Mouse (Mus musculus): ENCODE measurements around the gene Cpsf3. TPM values are rescaled to one million over a fixed set of nuclear protein-coding genes. Genes with fewer than 3 reads are reported as not detected.

The Cpsf3 gene
- polyA plus RNA-seq, 1 experiment from 2014 or later, result 95.5 TPM

GRCm38 (mm10) chr12:21312201-21312600, 27.0 kb downstream of the Cpsf3 start:
- peaks cover 52% of the 10 kb centered on the region for H3K36me3 ChIP-seq (ENCODE audit: control insufficient read depth, insufficient read depth, low read length)
- no peak overlapping the region for H3K27ac ChIP-seq (ENCODE audit: low read depth, low read length)
- no peaks in the 10 kb centered on the region for H3K27me3 ChIP-seq (ENCODE audit: control insufficient read depth, insufficient read depth, low read length)
- 92% methylated on average over 5 of the region's 5 CpGs for WGBS
- no peak overlapping the region for H3K4me2 ChIP-seq (ENCODE audit: low read depth, low read length)
- H3K9me3 ChIP-seq (ENCODE audit: control insufficient read depth, low read length), result no peaks in the 10 kb centered on the region
- no peak overlapping the region for H3K4me3 ChIP-seq (ENCODE audit: low read depth, low read length)
- H3K9ac ChIP-seq (replicated peaks; ENCODE audit: low read depth, low read length), result no peak overlapping the region
- no peaks in the 10 kb centered on the region for H3K4me1 ChIP-seq (ENCODE audit: control insufficient read depth, insufficient read depth, low read length)
- ATAC-seq (ENCODE audit: low read depth), result no peak

- H3K9ac ChIP-seq (replicated peaks; ENCODE audit: low read depth, low read length), result peak within 1 kb of the TSS; percentile 73
- H3K27me3 ChIP-seq (ENCODE audit: control insufficient read depth, insufficient read depth, low read length), result no peaks in the 10 kb centered on the region
- no peaks in the 10 kb centered on the region for H3K4me1 ChIP-seq (ENCODE audit: control insufficient read depth, insufficient read depth, low read length)
- peak within 1 kb of the TSS; percentile 63 for H3K4me3 ChIP-seq (ENCODE audit: low read depth, low read length)
- ATAC-seq (ENCODE audit: low read depth), result peak; percentile 91
- H3K27ac ChIP-seq (ENCODE audit: low read depth, low read length), result no peak within 1 kb of the TSS
- H3K9me3 ChIP-seq (ENCODE audit: control insufficient read depth, low read length), result no peaks in the 10 kb centered on the region
- 2% methylated on average over 55 of the region's 59 CpGs for WGBS
- peaks cover 25% of the 10 kb centered on the region for H3K36me3 ChIP-seq (ENCODE audit: control insufficient read depth, insufficient read depth, low read length)
- H3K4me2 ChIP-seq (ENCODE audit: low read depth, low read length), result peak within 1 kb of the TSS; percentile 56
Observed at GRCm38 (mm10) chr12:21315923-21316868, 31.0 kb downstream of the Cpsf3 start, which contains the start of gene Iah1. Gene Iah1, plus strand, starts transcription at chr12:21316389.

GRCm38 (mm10) chr12:21316869-21317265, 31.7 kb downstream of the Cpsf3 start:
- Histone ChIP-seq H3K4me1 (ENCODE audit: control insufficient read depth, insufficient read depth, low read length) (no peaks in the 10 kb centered on the region), H3K9me3 (ENCODE audit: control insufficient read depth, low read length) (no peaks in the 10 kb centered on the region), H3K27ac (ENCODE audit: low read depth, low read length) (no peak overlapping the region), H3K36me3 (ENCODE audit: control insufficient read depth, insufficient read depth, low read length) (peaks cover 20% of the 10 kb centered on the region), H3K4me2 (ENCODE audit: low read depth, low read length) (peak overlapping the region; percentile 56), H3K9ac (replicated peaks; ENCODE audit: low read depth, low read length) (no peak overlapping the region; the same call in 1 of the 2 replicates), H3K27me3 (ENCODE audit: control insufficient read depth, insufficient read depth, low read length) (no peaks in the 10 kb centered on the region), H3K4me3 (ENCODE audit: low read depth, low read length) (peak overlapping the region; percentile 63)
- WGBS, result 32% methylated on average over 7 of the region's 7 CpGs
- ATAC-seq (ENCODE audit: low read depth), result no peak

- ATAC-seq (ENCODE audit: low read depth), result no peak
- 76% methylated on average over 12 of the region's 12 CpGs for WGBS
- H3K9ac ChIP-seq (replicated peaks; ENCODE audit: low read depth, low read length), result no peak overlapping the region
- H3K36me3 ChIP-seq (ENCODE audit: control insufficient read depth, insufficient read depth, low read length), result peaks cover 8% of the 10 kb centered on the region
- H3K9me3 ChIP-seq (ENCODE audit: control insufficient read depth, low read length), result no peaks in the 10 kb centered on the region
- H3K4me1 ChIP-seq (ENCODE audit: control insufficient read depth, insufficient read depth, low read length), result no peaks in the 10 kb centered on the region
- H3K27me3 ChIP-seq (ENCODE audit: control insufficient read depth, insufficient read depth, low read length), result no peaks in the 10 kb centered on the region
- no peak overlapping the region for H3K4me3 ChIP-seq (ENCODE audit: low read depth, low read length)
- no peak overlapping the region for H3K27ac ChIP-seq (ENCODE audit: low read depth, low read length)
- no peak overlapping the region for H3K4me2 ChIP-seq (ENCODE audit: low read depth, low read length)
Observed at GRCm38 (mm10) chr12:21318143-21318895, 33.1 kb downstream of the Cpsf3 start.

- no peak for ATAC-seq (ENCODE audit: low read depth)
- H3K27me3 ChIP-seq (ENCODE audit: control insufficient read depth, insufficient read depth, low read length), result no peaks in the 10 kb centered on the region
- no peak overlapping the region for H3K9ac ChIP-seq (replicated peaks; ENCODE audit: low read depth, low read length)
- 87% methylated on average over 4 of the region's 4 CpGs for WGBS
- H3K4me2 ChIP-seq (ENCODE audit: low read depth, low read length), result no peak overlapping the region
- no peaks in the 10 kb centered on the region for H3K9me3 ChIP-seq (ENCODE audit: control insufficient read depth, low read length)
- H3K36me3 ChIP-seq (ENCODE audit: control insufficient read depth, insufficient read depth, low read length), result peaks cover 12% of the 10 kb centered on the region; the same call in 1 of the 2 replicates
- H3K4me3 ChIP-seq (ENCODE audit: low read depth, low read length), result no peak overlapping the region
- no peak overlapping the region for H3K27ac ChIP-seq (ENCODE audit: low read depth, low read length)
- H3K4me1 ChIP-seq (ENCODE audit: control insufficient read depth, insufficient read depth, low read length), result no peaks in the 10 kb centered on the region
Observed at GRCm38 (mm10) chr12:21320317-21320716, 35.1 kb downstream of the Cpsf3 start.

GRCm38 (mm10) chr12:21321170-21321569, 36.0 kb downstream of the Cpsf3 start:
- no peak for ATAC-seq (ENCODE audit: low read depth)
- H3K9ac ChIP-seq (replicated peaks; ENCODE audit: low read depth, low read length), result no peak overlapping the region
- H3K27me3 ChIP-seq (ENCODE audit: control insufficient read depth, insufficient read depth, low read length), result no peaks in the 10 kb centered on the region
- WGBS, result 85% methylated on average over 9 of the region's 9 CpGs
- no peak overlapping the region for H3K4me2 ChIP-seq (ENCODE audit: low read depth, low read length)
- no peak overlapping the region for H3K27ac ChIP-seq (ENCODE audit: low read depth, low read length)
- no peaks in the 10 kb centered on the region for H3K9me3 ChIP-seq (ENCODE audit: control insufficient read depth, low read length)
- H3K4me3 ChIP-seq (ENCODE audit: low read depth, low read length), result no peak overlapping the region
- no peaks in the 10 kb centered on the region for H3K4me1 ChIP-seq (ENCODE audit: control insufficient read depth, insufficient read depth, low read length)
- peaks cover 15% of the 10 kb centered on the region for H3K36me3 ChIP-seq (ENCODE audit: control insufficient read depth, insufficient read depth, low read length)

GRCm38 (mm10) chr12:21322296-21322695, 37.1 kb downstream of the Cpsf3 start:
- H3K36me3 ChIP-seq (ENCODE audit: control insufficient read depth, insufficient read depth, low read length), result peaks cover 15% of the 10 kb centered on the region
- WGBS, result 90% methylated on average over 4 of the region's 4 CpGs
- ATAC-seq (ENCODE audit: low read depth), result no peak

GRCm38 (mm10) chr12:21322856-21323255, 37.7 kb downstream of the Cpsf3 start:
- peaks cover 20% of the 10 kb centered on the region for H3K36me3 ChIP-seq (ENCODE audit: control insufficient read depth, insufficient read depth, low read length)
- no peak for ATAC-seq (ENCODE audit: low read depth)
- no peak overlapping the region for H3K4me2 ChIP-seq (ENCODE audit: low read depth, low read length)
- no peak overlapping the region for H3K9ac ChIP-seq (replicated peaks; ENCODE audit: low read depth, low read length)
- WGBS, result 83% methylated on average over 9 of the region's 9 CpGs
- no peaks in the 10 kb centered on the region for H3K27me3 ChIP-seq (ENCODE audit: control insufficient read depth, insufficient read depth, low read length)
- no peak overlapping the region for H3K27ac ChIP-seq (ENCODE audit: low read depth, low read length)
- no peaks in the 10 kb centered on the region for H3K9me3 ChIP-seq (ENCODE audit: control insufficient read depth, low read length)
- no peak overlapping the region for H3K4me3 ChIP-seq (ENCODE audit: low read depth, low read length)
- H3K4me1 ChIP-seq (ENCODE audit: control insufficient read depth, insufficient read depth, low read length), result no peaks in the 10 kb centered on the region

More at GRCm38 (mm10) chr12:21322296-21322695, 37.1 kb downstream of the Cpsf3 start:
- H3K27me3 ChIP-seq (ENCODE audit: control insufficient read depth, insufficient read depth, low read length), result no peaks in the 10 kb centered on the region
- H3K4me1 ChIP-seq (ENCODE audit: control insufficient read depth, insufficient read depth, low read length), result no peaks in the 10 kb centered on the region
- H3K4me3 ChIP-seq (ENCODE audit: low read depth, low read length), result no peak overlapping the region
- no peak overlapping the region for H3K9ac ChIP-seq (replicated peaks; ENCODE audit: low read depth, low read length)
- H3K4me2 ChIP-seq (ENCODE audit: low read depth, low read length), result no peak overlapping the region
- H3K27ac ChIP-seq (ENCODE audit: low read depth, low read length), result no peak overlapping the region
- no peaks in the 10 kb centered on the region for H3K9me3 ChIP-seq (ENCODE audit: control insufficient read depth, low read length)

- H3K27me3 ChIP-seq (ENCODE audit: control insufficient read depth, insufficient read depth, low read length), result no peaks in the 10 kb centered on the region
- no peak overlapping the region for H3K4me3 ChIP-seq (ENCODE audit: low read depth, low read length)
- no peak overlapping the region for H3K27ac ChIP-seq (ENCODE audit: low read depth, low read length)
- no peak overlapping the region for H3K4me2 ChIP-seq (ENCODE audit: low read depth, low read length)
- ATAC-seq (ENCODE audit: low read depth), result no peak
- H3K36me3 ChIP-seq (ENCODE audit: control insufficient read depth, insufficient read depth, low read length), result peaks cover 24% of the 10 kb centered on the region
- no peaks in the 10 kb centered on the region for H3K4me1 ChIP-seq (ENCODE audit: control insufficient read depth, insufficient read depth, low read length)
- H3K9ac ChIP-seq (replicated peaks; ENCODE audit: low read depth, low read length), result no peak overlapping the region
- 33% methylated on average over 5 of the region's 5 CpGs for WGBS
- no peaks in the 10 kb centered on the region for H3K9me3 ChIP-seq (ENCODE audit: control insufficient read depth, low read length)
Observed at GRCm38 (mm10) chr12:21324101-21324500, 38.9 kb downstream of the Cpsf3 start.
